Mouse (Mus musculus) left cerebral cortex, postnatal 25 days (tissue): ENCODE results near the gene Gmeb2. TPM values are rescaled to one million over a fixed set of nuclear protein-coding genes. Genes with fewer than 3 reads are reported as not detected.

Experiments
- DNase-seq, 2 experiments: peaks; one replicate each; pipeline ENCODE4 v3.0.0; 2022; ENCODE audit warnings: low spot score in 2 of 2, mixed read lengths in 1 of 2
- intact Hi-C: fragments of 180-260 bp; cut with DNase I; formaldehyde crosslinking; loops from one replicate; pipeline ENCODE4 v1.15.1; 2025
- total RNA-seq, 2 experiments: library from RNA; stranded (reverse); gene quantifications; 2 replicates each; pipeline ENCODE4 v1.2.3; 2021

The Gmeb2 gene
- total RNA-seq: 10 to 100 TPM; 21.3 to 23.9 TPM

- peak; percentile 92 to 97 for DNase-seq
- intact Hi-C loops: loop anchor here (1.0 to 2.0 kb wide), 2 partner anchors 27 to 101 kb away; partner anchors contain the start of genes Ppdpf and Stmn3
Measured at GRCm38 (mm10) chr2:181287958-181288350, at the start of gene Gmeb2. Gene Gmeb2 (minus strand): TSS chr2:181288035.

- intact Hi-C loops: no loop called here
- peak; percentile 76 to 82 for DNase-seq
Measured at GRCm38 (mm10) chr2:181334023-181334422, 46.2 kb upstream of the Gmeb2 start.

GRCm38 (mm10) chr2:181332542-181332941 is 44.7 kb upstream of the Gmeb2 start:
- no peak for DNase-seq
- intact Hi-C loops: no loop called here

DNA sequence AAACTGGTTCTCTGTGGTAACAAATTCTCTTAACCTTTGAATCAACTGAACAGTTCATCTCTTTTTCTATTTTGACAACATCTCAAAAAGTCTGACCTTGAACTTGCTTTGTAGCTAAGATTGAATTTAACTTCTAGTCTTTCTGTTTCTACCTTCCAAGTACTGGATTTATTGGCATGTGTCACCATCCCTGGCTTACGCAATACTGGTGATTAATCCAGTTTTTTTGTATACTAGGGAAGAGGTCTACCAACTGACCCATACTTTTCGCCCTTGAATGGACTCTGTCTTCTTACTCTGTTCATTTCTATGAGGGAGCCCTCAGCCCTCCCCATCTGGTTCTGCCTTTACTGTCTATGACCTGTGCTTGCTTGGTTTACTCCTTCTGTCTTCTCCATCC is 38.3 kb upstream of the Gmeb2 start:
- intact Hi-C loops: no loop called here

GRCm38 (mm10) chr2:181322136-181322535 is 34.3 kb upstream of the Gmeb2 start:
- DNase-seq: no peak
- intact Hi-C loops: no loop called here

More for the DNA sequence above, 38.3 kb upstream of the Gmeb2 start:
- DNase-seq: no peak

DNA sequence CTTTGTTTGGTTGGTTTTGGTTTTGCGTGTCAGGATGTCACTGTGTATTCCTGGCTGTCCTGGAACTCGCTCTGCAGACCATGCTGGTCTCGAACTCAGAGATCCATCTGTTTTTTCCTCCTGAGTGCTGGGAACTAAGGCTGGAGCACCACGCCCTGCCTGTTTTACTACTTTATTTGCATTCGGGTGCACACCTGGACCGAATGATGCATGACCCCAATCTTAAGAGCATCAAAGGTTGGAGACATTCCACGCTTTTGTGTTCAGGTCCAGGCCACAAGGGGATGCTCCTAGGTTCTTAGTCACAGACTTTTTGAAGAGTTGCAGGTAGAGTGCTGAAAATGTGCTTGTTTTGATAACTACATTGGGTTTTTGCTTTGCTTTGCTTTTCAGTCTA is 32.3 kb upstream of the Gmeb2 start:
- intact Hi-C loops: no loop called here
- DNase-seq: no peak

DNA sequence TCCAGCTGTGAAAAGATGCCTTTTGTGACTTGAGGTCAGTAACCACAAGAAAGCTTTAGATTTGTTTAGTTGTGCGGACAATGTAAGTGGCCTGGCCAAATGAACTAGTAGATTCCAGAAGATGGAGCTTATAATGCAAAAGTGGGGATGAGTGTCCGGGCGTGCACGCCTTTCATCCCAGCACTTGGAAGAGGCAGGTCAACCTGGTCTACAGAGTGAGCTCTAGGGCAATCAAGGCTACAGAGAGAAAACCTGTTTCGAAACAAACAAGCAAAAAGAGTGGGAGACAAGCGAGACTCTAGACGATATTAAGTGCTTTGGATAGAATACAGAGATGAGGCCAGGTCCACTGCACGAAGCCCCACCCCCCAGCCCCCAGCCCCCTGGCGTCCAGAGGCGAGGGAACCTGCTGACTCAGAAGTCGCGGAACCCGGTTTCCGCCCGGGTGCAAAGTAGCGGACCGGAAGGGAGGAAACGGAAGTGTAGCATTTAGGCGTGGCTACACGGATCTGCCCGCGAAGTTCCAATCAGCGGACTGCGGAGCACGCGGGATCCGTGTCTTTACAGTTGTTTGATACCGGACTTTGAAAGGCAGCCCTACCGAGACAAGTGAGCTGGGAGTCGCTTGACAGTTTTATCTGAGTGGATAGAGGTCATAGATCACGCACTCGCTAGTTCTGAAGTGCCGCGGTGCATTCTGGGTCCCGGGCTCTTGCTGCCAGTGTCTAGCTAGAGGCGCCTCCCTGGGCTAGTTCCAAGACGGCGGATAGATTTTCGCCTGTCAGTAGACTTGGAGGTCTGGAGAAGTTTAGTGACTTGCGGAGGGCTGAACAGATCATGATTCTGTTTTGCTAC is 31.6 kb upstream of the Gmeb2 start, which contains the start of gene Rtel1:
Gene Rtel1, plus strand, starts transcription at position 492 of the 855 bp plus-strand sequence.
- intact Hi-C loops: no loop called here
- DNase-seq: peak; percentile 84 to 89

- DNase-seq: peak; percentile 77 to 84
- intact Hi-C loops: loop anchor here (2.0 kb wide), 1 partner anchor 27 kb away; no protein-coding TSS in a partner anchor
Measured at GRCm38 (mm10) chr2:181314080-181314810, 26.4 kb upstream of the Gmeb2 start, which contains the start of gene Stmn3. Gene Stmn3 (minus strand): TSS chr2:181314500.

- peak in 1 of 2 experiments; percentile 38 for DNase-seq
- intact Hi-C loops: loop anchor here (2.0 kb wide), 1 partner anchor 27 kb away; no protein-coding TSS in a partner anchor
Measured at GRCm38 (mm10) chr2:181313344-181314079, 25.7 kb upstream of the Gmeb2 start.

DNA sequence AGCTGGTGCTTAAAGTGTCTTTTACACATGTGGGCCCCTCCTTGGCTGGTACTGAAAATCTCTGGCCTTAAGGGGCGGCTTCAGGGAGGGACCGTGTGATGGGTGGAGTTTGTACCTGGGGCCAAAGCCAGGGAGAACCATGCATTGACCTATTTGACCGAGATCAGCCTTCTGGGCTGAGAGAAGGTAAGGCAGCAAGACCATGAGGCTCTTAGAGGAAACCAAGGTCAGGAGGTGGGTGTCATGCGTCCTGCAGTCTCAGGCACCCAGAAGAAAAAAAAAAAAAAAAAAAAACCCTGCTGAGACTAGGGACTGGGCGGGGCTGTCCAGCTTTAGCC is 25.1 kb upstream of the Gmeb2 start:
- DNase-seq: no peak
- intact Hi-C loops: no loop called here

GRCm38 (mm10) chr2:181312435-181312834 is 24.6 kb upstream of the Gmeb2 start:
- intact Hi-C loops: no loop called here

DNA sequence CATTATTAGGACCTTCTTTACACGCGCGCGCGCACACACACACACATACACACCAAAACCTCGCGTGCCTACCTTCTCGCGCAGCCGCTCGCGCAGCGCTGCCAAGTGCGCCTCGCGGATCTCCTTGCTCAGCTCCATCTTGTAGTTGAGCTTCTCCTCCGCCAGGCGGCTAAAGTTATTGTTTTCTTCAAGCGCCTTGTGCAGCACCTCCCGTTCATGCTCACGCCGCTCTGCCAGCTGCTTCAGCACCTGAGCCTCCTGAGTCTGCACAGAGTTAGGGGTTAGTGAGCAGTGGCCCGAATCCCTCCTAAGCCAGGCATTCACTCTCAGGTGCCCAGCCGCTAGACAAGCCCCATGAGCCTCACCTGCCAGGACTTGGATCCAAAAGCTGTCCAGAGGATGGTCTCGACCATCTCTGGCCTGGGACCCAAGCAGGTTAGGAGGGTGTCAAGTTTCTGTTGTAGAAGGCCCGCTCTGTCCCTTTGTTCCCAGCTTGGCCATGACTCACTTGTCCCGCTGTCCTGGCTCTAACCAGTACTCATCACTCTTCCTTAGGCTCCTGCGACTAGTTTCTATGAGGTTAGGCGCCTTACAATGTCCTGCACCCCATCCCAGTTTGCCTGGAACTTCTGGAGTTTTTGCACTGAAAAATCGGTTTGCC is 19.4 kb upstream of the Gmeb2 start:
- intact Hi-C loops: no loop called here
- peak; percentile 63 to 78 for DNase-seq

More at GRCm38 (mm10) chr2:181312435-181312834, 24.6 kb upstream of the Gmeb2 start:
- no peak for DNase-seq

- intact Hi-C loops: no loop called here
- no peak for DNase-seq
Measured at GRCm38 (mm10) chr2:181304944-181305343, 17.1 kb upstream of the Gmeb2 start.

GRCm38 (mm10) chr2:181302041-181302440 is 14.2 kb upstream of the Gmeb2 start:
- DNase-seq: no peak
- intact Hi-C loops: no loop called here

DNA sequence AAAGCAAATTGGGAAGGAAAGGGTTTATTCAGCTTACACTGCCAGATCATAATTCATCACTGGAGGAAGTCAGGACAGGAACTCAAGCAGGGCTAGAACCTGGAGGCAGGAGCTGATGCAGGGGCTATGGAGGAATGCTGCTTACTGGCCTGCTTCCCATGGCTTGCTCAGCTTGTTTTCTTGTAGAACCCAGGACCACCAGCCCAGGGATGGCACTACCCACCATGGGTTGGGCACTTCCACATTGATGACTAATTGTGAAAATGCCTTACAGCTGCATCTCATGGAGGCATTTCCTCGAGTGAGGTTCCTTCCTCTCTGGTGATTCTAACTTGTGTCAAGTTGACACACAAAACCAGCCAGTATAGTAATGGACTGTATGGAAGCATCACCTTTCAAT is 3.1 kb upstream of the Gmeb2 start:
- intact Hi-C loops: no loop called here
- no peak for DNase-seq

DNA sequence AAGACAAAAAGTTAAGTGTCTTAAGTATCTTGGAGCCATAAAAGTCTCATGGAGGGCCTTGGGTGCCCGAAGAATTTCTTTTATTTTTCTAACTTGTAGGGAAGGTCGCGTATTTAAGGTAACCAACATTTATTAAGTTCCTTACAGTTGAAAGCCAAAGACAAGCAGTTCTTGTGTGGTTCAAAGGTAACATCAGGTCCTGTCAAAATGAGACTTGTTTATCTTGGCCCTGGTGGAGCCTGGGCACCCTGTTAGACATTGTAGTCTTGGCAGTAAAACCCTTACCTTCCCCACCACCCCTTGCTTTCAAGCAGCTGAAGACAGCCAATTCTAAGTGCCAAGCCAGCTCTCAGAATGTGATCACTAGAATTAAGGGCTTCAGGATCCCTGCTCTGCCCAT is 856 bp upstream of the Gmeb2 start:
- no peak for DNase-seq
- intact Hi-C loops: no loop called here

GRCm38 (mm10) chr2:181287338-181287957 is 387 bp downstream of the Gmeb2 start:
- intact Hi-C loops: loop anchor here (1.0 to 2.0 kb wide), 2 partner anchors 27 to 100 kb away; partner anchors contain the start of genes Ppdpf and Stmn3
- peak; percentile 74 to 84 for DNase-seq

DNA sequence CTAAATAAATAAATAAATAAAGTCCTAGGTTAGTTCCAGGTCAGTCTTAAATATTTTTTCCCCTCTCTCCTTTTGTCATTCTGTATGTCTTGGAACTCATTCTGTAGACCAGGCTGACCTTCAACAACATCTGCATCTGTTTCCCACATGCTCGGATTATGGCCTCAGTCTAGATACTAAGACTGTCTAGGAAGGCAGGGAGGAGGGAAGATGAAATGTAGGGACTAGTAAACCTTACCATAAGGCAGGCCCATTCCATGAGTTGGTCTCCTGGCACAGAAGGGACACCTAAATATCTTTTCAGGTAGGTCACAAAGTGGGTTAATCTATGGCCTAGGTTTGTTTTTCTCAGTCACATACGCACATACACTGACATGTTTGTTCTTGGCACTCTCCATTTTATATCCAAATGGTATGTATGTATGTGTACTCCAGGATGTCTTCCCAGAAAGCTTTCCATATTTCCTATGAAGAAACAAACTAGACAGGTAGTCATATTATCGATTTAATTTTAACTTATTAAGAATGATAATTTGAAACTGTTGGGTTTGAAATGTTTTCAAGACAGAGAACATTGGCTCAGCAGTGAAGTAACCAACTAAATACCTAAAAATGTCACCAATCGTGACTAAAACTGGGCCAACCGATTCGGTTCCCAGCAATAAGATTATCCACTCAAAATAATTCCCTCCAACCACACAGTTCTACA is 1.1 kb downstream of the Gmeb2 start:
- no peak for DNase-seq
- intact Hi-C loops: loop anchor here (1.0 to 2.0 kb wide), 2 partner anchors 28 to 99 kb away; partner anchors contain the start of genes Ppdpf and Stmn3
